Mouse (Mus musculus): ENCODE data around the gene Map2. TPM values are rescaled to one million over a fixed set of nuclear protein-coding genes. Genes with fewer than 3 reads are reported as not detected.

Gene Map2
- polyA plus RNA-seq, 1 experiment from 2014 or later = 4.9 TPM

DNA sequence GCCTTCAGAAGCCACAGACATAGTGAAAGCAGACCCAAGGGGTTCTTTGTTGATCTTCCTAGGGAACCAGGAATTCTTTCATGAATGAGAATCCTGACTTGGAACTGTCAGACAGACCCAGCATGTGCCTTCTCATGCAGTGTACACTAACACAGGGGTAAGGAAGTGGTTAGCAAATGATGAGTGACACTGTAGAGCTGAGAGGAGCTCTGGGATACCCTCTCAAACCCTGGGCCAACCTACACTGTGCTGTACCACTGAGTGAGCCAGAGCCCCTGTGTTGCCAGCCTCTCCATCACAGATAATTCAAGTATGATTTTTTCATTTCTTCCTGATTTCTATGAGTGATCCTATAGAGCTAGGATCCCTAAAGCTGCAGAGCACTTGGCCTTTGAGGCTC lies 255.9 kb downstream of the Map2 start:
- Histone ChIP-seq H3K9me3 (ENCODE audit: control insufficient read depth, low read length) (no peaks in the 10 kb centered on the region), H3K4me2 (replicated peaks; ENCODE audit: low read depth, low read length) (no peak overlapping the region), H3K4me3 (ENCODE audit: low read length) (no peak overlapping the region), H3K4me1 (ENCODE audit: control insufficient read depth, insufficient read depth, low read length) (no peaks in the 10 kb centered on the region), H3K27me3 (ENCODE audit: control insufficient read depth, insufficient read depth, low read length) (no peaks in the 10 kb centered on the region), H3K9ac (ENCODE audit: low read depth, low read length) (no peak overlapping the region), H3K27ac (ENCODE audit: low read depth, low read length) (no peak overlapping the region), H3K36me3 (ENCODE audit: control insufficient read depth, insufficient read depth, low read length) (no peaks in the 10 kb centered on the region)
- no peak for ATAC-seq (ENCODE audit: low FRiP score, low TSS enrichment)

DNA sequence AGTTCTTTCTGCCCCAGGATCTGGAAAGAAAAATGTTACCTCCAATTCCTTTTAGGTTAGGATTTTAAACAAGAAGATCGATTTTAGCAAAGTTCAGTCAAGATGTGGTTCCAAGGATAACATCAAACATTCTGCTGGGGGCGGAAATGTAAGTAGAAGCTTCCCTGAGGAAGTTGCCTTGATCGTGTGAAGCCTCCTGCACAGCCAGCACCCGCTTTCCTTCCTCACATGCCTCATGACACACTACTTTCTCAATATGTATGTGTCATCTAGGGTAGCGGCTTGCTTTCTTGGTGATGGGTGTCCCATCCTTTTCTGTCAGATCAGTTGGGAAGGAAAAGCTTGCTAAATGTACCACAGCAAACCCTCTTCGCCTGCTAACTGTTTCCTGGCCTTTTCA lies 256.4 kb downstream of the Map2 start:
- Histone ChIP-seq H3K9ac (ENCODE audit: low read depth, low read length) (no peak overlapping the region), H3K9me3 (ENCODE audit: control insufficient read depth, low read length) (no peaks in the 10 kb centered on the region), H3K27ac (ENCODE audit: low read depth, low read length) (no peak overlapping the region), H3K4me3 (ENCODE audit: low read length) (no peak overlapping the region), H3K4me1 (ENCODE audit: control insufficient read depth, insufficient read depth, low read length) (no peaks in the 10 kb centered on the region), H3K27me3 (ENCODE audit: control insufficient read depth, insufficient read depth, low read length) (no peaks in the 10 kb centered on the region), H3K36me3 (ENCODE audit: control insufficient read depth, insufficient read depth, low read length) (no peaks in the 10 kb centered on the region), H3K4me2 (replicated peaks; ENCODE audit: low read depth, low read length) (no peak overlapping the region)
- 86% methylated on average over 6 of the region's 6 CpGs for WGBS
- no peak for ATAC-seq (ENCODE audit: low FRiP score, low TSS enrichment)

DNA sequence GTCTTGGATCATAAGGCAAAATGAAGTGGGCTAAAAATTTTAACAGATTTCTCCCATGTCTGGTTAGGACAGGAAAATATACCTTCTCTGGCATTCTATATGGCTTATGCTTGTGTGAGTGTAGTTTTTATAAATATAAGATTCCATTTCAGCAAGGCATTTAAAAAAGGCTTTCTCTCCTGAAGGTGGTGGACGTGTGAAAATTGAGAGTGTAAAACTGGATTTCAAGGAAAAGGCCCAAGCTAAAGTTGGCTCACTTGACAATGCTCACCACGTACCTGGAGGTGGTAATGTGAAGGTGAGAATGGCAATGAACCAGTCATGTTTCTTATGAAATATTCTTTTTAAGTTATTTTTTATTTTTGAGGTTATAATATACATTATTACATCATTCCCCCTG lies 263.0 kb downstream of the Map2 start:
- Histone ChIP-seq H3K9ac (ENCODE audit: low read depth, low read length) (no peak overlapping the region), H3K4me1 (ENCODE audit: control insufficient read depth, insufficient read depth, low read length) (no peaks in the 10 kb centered on the region), H3K4me2 (replicated peaks; ENCODE audit: low read depth, low read length) (no peak overlapping the region), H3K4me3 (ENCODE audit: low read length) (no peak overlapping the region), H3K27ac (ENCODE audit: low read depth, low read length) (no peak overlapping the region), H3K9me3 (ENCODE audit: control insufficient read depth, low read length) (no peaks in the 10 kb centered on the region), H3K36me3 (ENCODE audit: control insufficient read depth, insufficient read depth, low read length) (no peaks in the 10 kb centered on the region), H3K27me3 (ENCODE audit: control insufficient read depth, insufficient read depth, low read length) (no peaks in the 10 kb centered on the region)
- no peak for ATAC-seq (ENCODE audit: low FRiP score, low TSS enrichment)
- WGBS = 82% methylated on average over 2 of the region's 2 CpGs

GRCm38 (mm10) chr1:66442922-66443321 lies 267.8 kb downstream of the Map2 start:
- Histone ChIP-seq H3K4me3 (ENCODE audit: low read length) (no peak overlapping the region), H3K9ac (ENCODE audit: low read depth, low read length) (no peak overlapping the region), H3K27me3 (ENCODE audit: control insufficient read depth, insufficient read depth, low read length) (no peaks in the 10 kb centered on the region), H3K4me1 (ENCODE audit: control insufficient read depth, insufficient read depth, low read length) (no peaks in the 10 kb centered on the region), H3K36me3 (ENCODE audit: control insufficient read depth, insufficient read depth, low read length) (no peaks in the 10 kb centered on the region), H3K9me3 (ENCODE audit: control insufficient read depth, low read length) (no peaks in the 10 kb centered on the region), H3K27ac (ENCODE audit: low read depth, low read length) (no peak overlapping the region), H3K4me2 (replicated peaks; ENCODE audit: low read depth, low read length) (no peak overlapping the region)
- WGBS = 91% methylated on average over 2 of the region's 2 CpGs
- ATAC-seq (ENCODE audit: low FRiP score, low TSS enrichment) = no peak

DNA sequence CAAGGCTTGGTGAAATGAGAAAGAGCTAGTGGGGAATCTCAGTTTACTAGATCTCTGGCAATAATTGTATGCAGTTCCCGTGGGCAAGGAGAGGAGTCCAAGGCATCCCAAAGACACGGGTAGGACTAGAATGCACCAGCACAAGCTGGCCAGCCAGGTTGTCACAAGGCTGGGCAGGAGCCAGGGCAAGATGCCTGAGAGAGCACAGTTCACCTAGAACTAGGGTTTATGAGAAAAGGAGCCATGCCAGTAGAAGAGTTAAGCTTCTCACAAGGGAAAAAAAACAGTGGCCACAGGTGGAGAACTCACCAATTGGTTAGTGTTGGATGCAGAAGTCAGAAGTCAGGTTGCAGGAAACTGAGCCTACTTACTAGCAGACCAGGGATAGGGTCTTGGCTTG lies 274.4 kb downstream of the Map2 start:
- Histone ChIP-seq H3K4me2 (replicated peaks; ENCODE audit: low read depth, low read length) (no peak overlapping the region), H3K9me3 (ENCODE audit: control insufficient read depth, low read length) (no peaks in the 10 kb centered on the region), H3K4me3 (ENCODE audit: low read length) (no peak overlapping the region), H3K27ac (ENCODE audit: low read depth, low read length) (no peak overlapping the region), H3K9ac (ENCODE audit: low read depth, low read length) (no peak overlapping the region), H3K4me1 (ENCODE audit: control insufficient read depth, insufficient read depth, low read length) (no peaks in the 10 kb centered on the region), H3K36me3 (ENCODE audit: control insufficient read depth, insufficient read depth, low read length) (no peaks in the 10 kb centered on the region), H3K27me3 (ENCODE audit: control insufficient read depth, insufficient read depth, low read length) (no peaks in the 10 kb centered on the region)
- 72% methylated on average over 2 of the region's 2 CpGs for WGBS
- no peak for ATAC-seq (ENCODE audit: low FRiP score, low TSS enrichment)

GRCm38 (mm10) chr1:66456580-66456979 lies 281.5 kb downstream of the Map2 start:
- Histone ChIP-seq H3K36me3 (ENCODE audit: control insufficient read depth, insufficient read depth, low read length) (no peaks in the 10 kb centered on the region), H3K4me3 (ENCODE audit: low read length) (no peak overlapping the region), H3K27me3 (ENCODE audit: control insufficient read depth, insufficient read depth, low read length) (no peaks in the 10 kb centered on the region), H3K4me1 (ENCODE audit: control insufficient read depth, insufficient read depth, low read length) (no peaks in the 10 kb centered on the region), H3K4me2 (replicated peaks; ENCODE audit: low read depth, low read length) (no peak overlapping the region), H3K9ac (ENCODE audit: low read depth, low read length) (no peak overlapping the region), H3K9me3 (ENCODE audit: control insufficient read depth, low read length) (no peaks in the 10 kb centered on the region), H3K27ac (ENCODE audit: low read depth, low read length) (no peak overlapping the region)
- no peak for ATAC-seq (ENCODE audit: low FRiP score, low TSS enrichment)
- 39% methylated on average over 2 of the region's 2 CpGs for WGBS

DNA sequence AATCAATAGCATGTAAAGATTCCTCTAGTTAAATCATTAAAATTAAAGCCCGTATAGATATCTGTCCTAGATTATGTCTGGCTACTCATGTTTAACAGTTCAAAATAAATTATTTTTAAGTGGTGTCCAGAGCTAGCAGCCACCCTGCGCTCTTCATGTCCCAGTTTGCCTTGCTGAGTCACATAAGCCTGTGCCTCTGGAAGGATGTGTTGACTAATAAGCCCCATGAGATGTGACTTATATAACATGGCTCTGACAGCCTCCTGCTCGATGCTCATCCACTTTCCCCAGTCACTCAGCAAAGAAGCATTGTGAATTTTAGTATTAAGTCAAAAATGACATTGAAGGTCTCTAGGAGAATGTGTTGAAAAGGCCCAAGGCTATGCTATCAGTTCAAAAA lies 282.7 kb downstream of the Map2 start:
- no peak overlapping the region for H3K4me2 ChIP-seq (replicated peaks; ENCODE audit: low read depth, low read length)
- H3K9ac ChIP-seq (ENCODE audit: low read depth, low read length) = no peak overlapping the region
- no peak overlapping the region for H3K4me3 ChIP-seq (ENCODE audit: low read length)
- H3K27ac ChIP-seq (ENCODE audit: low read depth, low read length) = no peak overlapping the region
- no peaks in the 10 kb centered on the region for H3K27me3 ChIP-seq (ENCODE audit: control insufficient read depth, insufficient read depth, low read length)
- WGBS = 62% methylated on average over 3 of the region's 3 CpGs
- no peaks in the 10 kb centered on the region for H3K36me3 ChIP-seq (ENCODE audit: control insufficient read depth, insufficient read depth, low read length)
- no peak for ATAC-seq (ENCODE audit: low FRiP score, low TSS enrichment)
- H3K9me3 ChIP-seq (ENCODE audit: control insufficient read depth, low read length) = no peaks in the 10 kb centered on the region
- H3K4me1 ChIP-seq (ENCODE audit: control insufficient read depth, insufficient read depth, low read length) = no peaks in the 10 kb centered on the region

DNA sequence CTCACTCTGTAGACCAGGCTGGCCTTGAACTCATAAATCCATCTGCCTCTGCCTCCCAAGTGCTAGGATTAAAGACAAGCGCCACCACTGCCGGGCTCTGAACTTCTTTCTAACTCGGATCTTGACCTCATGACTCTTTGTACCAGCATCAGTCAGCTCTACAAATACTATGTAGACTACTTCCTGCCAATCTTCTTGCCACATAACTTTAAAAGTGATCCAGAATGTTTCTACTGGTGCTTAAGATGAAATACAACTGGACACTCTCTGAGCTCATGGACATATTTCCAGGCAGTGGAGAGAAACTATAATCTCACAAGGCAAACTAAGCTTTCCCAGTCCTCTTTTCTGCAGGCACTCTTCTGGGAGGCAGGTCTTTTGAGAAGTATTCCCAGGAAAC lies 284.3 kb downstream of the Map2 start:
- Histone ChIP-seq H3K36me3 (ENCODE audit: control insufficient read depth, insufficient read depth, low read length) (no peaks in the 10 kb centered on the region), H3K9me3 (ENCODE audit: control insufficient read depth, low read length) (no peaks in the 10 kb centered on the region)
- WGBS = 56% methylated on average over 3 of the region's 3 CpGs

DNA sequence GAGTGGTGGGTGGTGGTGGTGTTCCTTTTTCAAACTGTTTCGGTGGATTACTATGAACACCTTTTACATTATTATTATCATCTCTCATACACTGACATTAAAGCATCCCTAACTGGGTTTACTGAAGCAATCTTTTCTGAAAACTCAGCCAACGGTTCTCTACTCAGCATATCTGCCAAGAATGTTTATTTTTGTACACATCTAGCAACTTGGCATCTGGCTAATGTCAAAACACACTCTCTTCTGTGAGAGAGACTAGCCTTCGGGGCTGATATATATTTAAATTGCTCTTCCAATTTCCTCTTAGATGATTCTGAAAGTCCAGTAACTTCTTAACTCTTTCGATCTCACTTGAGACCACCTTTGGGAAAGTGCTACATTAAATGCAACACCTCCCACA lies 285.8 kb downstream of the Map2 start:
- Histone ChIP-seq H3K27me3 (ENCODE audit: control insufficient read depth, insufficient read depth, low read length) (no peaks in the 10 kb centered on the region), H3K4me1 (ENCODE audit: control insufficient read depth, insufficient read depth, low read length) (no peaks in the 10 kb centered on the region), H3K27ac (ENCODE audit: low read depth, low read length) (no peak overlapping the region), H3K9ac (ENCODE audit: low read depth, low read length) (no peak overlapping the region), H3K4me3 (ENCODE audit: low read length) (no peak overlapping the region), H3K4me2 (replicated peaks; ENCODE audit: low read depth, low read length) (no peak overlapping the region), H3K9me3 (ENCODE audit: control insufficient read depth, low read length) (no peaks in the 10 kb centered on the region), H3K36me3 (ENCODE audit: control insufficient read depth, insufficient read depth, low read length) (no peaks in the 10 kb centered on the region)
- WGBS = 83% methylated on average over 4 of the region's 4 CpGs
- no peak for ATAC-seq (ENCODE audit: low FRiP score, low TSS enrichment)

More for the DNA sequence above, 284.3 kb downstream of the Map2 start:
- Histone ChIP-seq H3K4me1 (ENCODE audit: control insufficient read depth, insufficient read depth, low read length) (no peaks in the 10 kb centered on the region), H3K27me3 (ENCODE audit: control insufficient read depth, insufficient read depth, low read length) (no peaks in the 10 kb centered on the region), H3K9ac (ENCODE audit: low read depth, low read length) (no peak overlapping the region), H3K4me3 (ENCODE audit: low read length) (no peak overlapping the region), H3K27ac (ENCODE audit: low read depth, low read length) (no peak overlapping the region), H3K4me2 (replicated peaks; ENCODE audit: low read depth, low read length) (no peak overlapping the region)
- ATAC-seq (ENCODE audit: low FRiP score, low TSS enrichment) = no peak

Data from kidney, embryonic 14.5 days (tissue).